Mouse (Mus musculus) small intestine, adult 2 months (tissue): Measurements from ENCODE around the gene Cypt2. TPM values are rescaled to one million over a fixed set of nuclear protein-coding genes. Genes with fewer than 3 reads are reported as not detected.
"Not testable (repeated sequence)": the region's sequence is repeated elsewhere in the genome, so short reads cannot be mapped to it uniquely, and the experiment has no call there.

Source experiments
- H3K27ac ChIP-seq: fragments of 200-500 bp; 2 replicates; pipeline ENCODE4 v1.5.1; 2012; ENCODE audit warnings: low read depth, low read length, control low read depth, inconsistent platforms; ENCODE audit not compliant: insufficient read depth
- H3K27me3 ChIP-seq: fragments of 200-500 bp; 2 replicates; pipeline ENCODE4 v1.6.1; 2012; ENCODE audit warnings: mild to moderate bottlenecking, moderate library complexity, low read length, inconsistent platforms; ENCODE audit not compliant: control insufficient read depth, insufficient read depth
- H3K36me3 ChIP-seq: fragments of 200-500 bp; 2 replicates; pipeline ENCODE4 v1.6.1; 2012; ENCODE audit warnings: mild to moderate bottlenecking, low read length, control low read depth, inconsistent platforms; ENCODE audit not compliant: control insufficient read depth, insufficient read depth
- H3K4me1 ChIP-seq: fragments of 200-500 bp; 2 replicates; pipeline ENCODE4 v1.6.1; 2012; ENCODE audit warnings: low read length, inconsistent platforms, mixed read lengths; ENCODE audit not compliant: control insufficient read depth, insufficient read depth, insufficient read length
- H3K4me3 ChIP-seq: fragments of 200-500 bp; 2 replicates; pipeline ENCODE4 v1.5.1; 2012; ENCODE audit warnings: low read depth, mild to moderate bottlenecking, control low read depth, inconsistent platforms, low read length, moderate library complexity
- CTCF ChIP-seq: fragments of 200-500 bp; IDR thresholded peaks from 2 replicates; pipeline ENCODE4 v1.5.1; 2012; ENCODE audit warnings: low read depth, mild to moderate bottlenecking, control low read depth, inconsistent platforms, low read length, moderate library complexity, mixed read lengths; ENCODE audit not compliant: insufficient replicate concordance, insufficient read length; ENCODE audit errors: extremely low read depth
- POLR2A ChIP-seq: fragments of 200-500 bp; IDR thresholded peaks from 2 replicates; pipeline ENCODE4 v1.6.1; 2012; ENCODE audit warnings: low read depth, mild to moderate bottlenecking, control low read depth, inconsistent platforms, low read length, moderate library complexity
- WGBS: fragments of 180-500 bp; shearing (Covaris S2); methylation state at CpG from one replicate; pipeline ENCODE4 v1.1.7; 2018; 5-methylcytosine and 5-hydroxymethylcytosine counted together
- polyA plus RNA-seq: library from polyadenylated mRNA; depleted of rRNA; stranded (reverse); fragments of >200 nt; gene quantifications from 2 replicates; pipeline ENCODE4 v1.2.3, GENCODE M21; 2012; rRNA removed

Gene Cypt2
- not detected in 2 replicates for polyA plus RNA-seq

- H3K27me3 ChIP-seq, H3K4me1 ChIP-seq, H3K27ac ChIP-seq, H3K36me3 ChIP-seq, H3K4me3 ChIP-seq: not testable (repeated sequence)
- WGBS = 79% methylated on average over 4 of the region's 4 CpGs
Measured at GRCm38 (mm10) chrX:105499472-105499871, at the start of gene Cypt2. Gene Cypt2, plus strand, starts transcription at chrX:105499772.

- TF ChIP-seq POLR2A (no peak), CTCF (no peak)
- 69% methylated on average over 6 of the region's 6 CpGs for WGBS
- no peaks in the 10 kb centered on the region for H3K36me3 ChIP-seq
- H3K4me3 ChIP-seq = no peak overlapping the region
- H3K27ac ChIP-seq = no peak overlapping the region
- no peaks in the 10 kb centered on the region for H3K4me1 ChIP-seq
- H3K27me3 ChIP-seq = no peaks in the 10 kb centered on the region
Measured at GRCm38 (mm10) chrX:105546234-105546633, 46.7 kb downstream of the Cypt2 start.
